Comparison of ENCODE assay signal across 9 mouse cellular contexts in the genomic region with DNA sequence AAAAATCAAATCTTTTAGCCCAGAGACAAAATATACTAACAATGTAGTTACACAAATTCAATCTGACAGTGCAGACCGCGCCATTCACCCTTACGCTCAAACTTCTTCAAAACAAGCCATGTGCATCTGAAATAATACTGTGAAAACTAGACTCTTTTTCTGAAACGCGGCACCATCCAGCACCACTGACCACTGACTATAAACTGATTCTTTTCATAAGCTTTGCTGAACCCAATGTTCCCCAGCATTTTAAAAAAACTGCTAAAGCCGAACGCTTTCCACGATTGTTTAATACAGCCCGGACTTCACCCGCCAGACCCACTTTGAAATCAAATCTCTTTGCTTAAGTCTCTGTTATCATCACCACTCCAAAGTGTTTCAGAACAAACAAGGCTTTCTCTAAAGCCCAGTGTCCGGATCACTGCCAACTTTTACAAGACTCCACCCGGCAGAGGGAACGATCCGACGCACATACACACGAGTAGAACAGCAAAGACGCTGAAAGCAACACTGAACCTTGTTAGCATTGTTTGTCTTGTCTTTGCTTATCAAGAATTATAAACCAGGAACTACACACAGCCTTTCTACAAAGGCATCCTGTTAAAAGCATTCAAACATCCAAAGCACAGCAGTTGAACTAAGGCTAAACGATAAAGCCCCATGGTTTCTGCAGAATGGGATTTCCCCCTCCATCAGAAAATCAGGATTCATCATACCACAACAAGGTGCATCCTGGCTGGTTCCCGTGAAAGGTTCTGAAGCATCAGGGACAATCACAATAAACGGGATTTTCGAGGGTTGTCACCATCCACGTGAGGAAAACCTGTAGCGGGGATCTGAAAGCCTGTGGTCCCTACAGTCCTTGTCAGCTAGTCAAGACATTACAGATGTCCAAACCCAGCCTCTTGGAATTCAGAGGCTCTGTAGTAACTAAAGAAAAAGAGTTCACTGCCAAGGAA. TPM values are rescaled to one million over a fixed set of nuclear protein-coding genes. Genes with fewer than 3 reads are reported as not detected.
DNase-seq lines count a peak whose midpoint lies in the region; ATAC-seq lines count a peak whose summit lies in the region.
"Had no signal": no experiment of that assay in that cellular context is flagged by ENCODE, and none has a peak within 500 bp of the region (broad histone marks: within the 10 kb centered on the region; RNA-seq: fewer than 3 reads in every experiment).

No protein-coding gene starts in this region.

- peak overlapping the region; percentile 31 for H3K4me2 ChIP-seq in hindbrain, embryonic 11.5 days (replicated peaks; ENCODE audit: low read depth, low read length)
- peak overlapping the region; percentile 48 for H3K4me2 ChIP-seq in midbrain, embryonic 11.5 days

- DNase-seq in Muller cell, postnatal 12 days (ENCODE audit: inconsistent ontology term), result peak; percentile 15
- no peak for DNase-seq in forebrain, embryonic 10.5 days (ENCODE audit: extremely low spot score, low spot score)
- DNase-seq in hindbrain, embryonic 11.5 days (ENCODE audit: low spot score), result peak; percentile 30
- DNase-seq in midbrain, embryonic 11.5 days (ENCODE audit: low spot score, missing footprints), result peak; percentile 95
- no peak for DNase-seq in adrenal gland, adult 8-10 months
- DNase-seq in spleen, postnatal 10 days (ENCODE audit: low spot score in 2 of 2), result no peak
- no peak for DNase-seq in kidney, adult 8-10 months
- DNase-seq: liver, postnatal 0 days had no signal

- no peaks in the 10 kb centered on the region for H3K36me3 ChIP-seq in forebrain, embryonic 10.5 days (replicated peaks)
- H3K36me3 ChIP-seq in hindbrain, embryonic 11.5 days (ENCODE audit: control insufficient read depth, insufficient read depth, low read length), result no peaks in the 10 kb centered on the region
- H3K36me3 ChIP-seq in midbrain, embryonic 11.5 days (ENCODE audit: control insufficient read depth, insufficient read depth, low read length), result no peaks in the 10 kb centered on the region

- no peaks in the 10 kb centered on the region for H3K27me3 ChIP-seq in forebrain, embryonic 10.5 days (ENCODE audit: poor library complexity, severe bottlenecking)
- H3K27me3 ChIP-seq in hindbrain, embryonic 11.5 days (ENCODE audit: control insufficient read depth, insufficient read depth, low read length), result no peaks in the 10 kb centered on the region
- H3K27me3 ChIP-seq in midbrain, embryonic 11.5 days (ENCODE audit: control insufficient read depth, insufficient read depth, low read length), result no peaks in the 10 kb centered on the region

- peak overlapping the region; percentile 7 for H3K9ac ChIP-seq in hindbrain, embryonic 11.5 days (ENCODE audit: low read depth, low read length)
- H3K9ac ChIP-seq in midbrain, embryonic 11.5 days (ENCODE audit: low read length), result peak overlapping the region; percentile 68
- H3K9ac ChIP-seq: liver, postnatal 0 days had no signal

- 55% methylated on average over 23 of the region's 23 CpGs for WGBS in forebrain, embryonic 10.5 days
- 65% methylated on average over 23 of the region's 23 CpGs for WGBS in hindbrain, embryonic 11.5 days
- 31% methylated on average over 23 of the region's 23 CpGs for WGBS in midbrain, embryonic 11.5 days

- peak overlapping the region; percentile 50 for H3K4me3 ChIP-seq in forebrain, embryonic 10.5 days
- peak overlapping the region; percentile 12 for H3K4me3 ChIP-seq in hindbrain, embryonic 11.5 days (ENCODE audit: low read depth, low read length)
- peak overlapping the region; percentile 29 for H3K4me3 ChIP-seq in midbrain, embryonic 11.5 days (ENCODE audit: low read depth, low read length)

- peak; percentile 8; the same call in 1 of the 2 replicates for ATAC-seq in hindbrain, embryonic 11.5 days (ENCODE audit: low FRiP score)
- peak; percentile 36; the same call in 1 of the 2 replicates for ATAC-seq in midbrain, embryonic 11.5 days (ENCODE audit: low FRiP score)
- ATAC-seq in CD4-positive, CD25-positive, alpha-beta regulatory T cell, adult 4 months, result no peak
- ATAC-seq: liver, postnatal 0 days had no signal

- peaks cover 64% of the 10 kb centered on the region for H3K4me1 ChIP-seq in forebrain, embryonic 10.5 days
- H3K4me1 ChIP-seq in hindbrain, embryonic 11.5 days (replicated peaks; ENCODE audit: control insufficient read depth, insufficient read depth, low read length), result no peaks in the 10 kb centered on the region; the same call in 1 of the 2 replicates
- H3K4me1 ChIP-seq in midbrain, embryonic 11.5 days (ENCODE audit: control insufficient read depth, insufficient read depth, low read length), result peaks cover 9% of the 10 kb centered on the region

- no peaks in the 10 kb centered on the region for H3K9me3 ChIP-seq in forebrain, embryonic 10.5 days
- no peaks in the 10 kb centered on the region for H3K9me3 ChIP-seq in hindbrain, embryonic 11.5 days (ENCODE audit: control insufficient read depth, low read length)
- H3K9me3 ChIP-seq in midbrain, embryonic 11.5 days (ENCODE audit: control insufficient read depth, low read length), result no peaks in the 10 kb centered on the region

- H3K27ac ChIP-seq in forebrain, embryonic 10.5 days, result peak overlapping the region; percentile 86
- 0 out of 2 replicates have a peak overlapping the region, but pooled peaks have one; percentile 39 for H3K27ac ChIP-seq in hindbrain, embryonic 11.5 days (ENCODE audit: low read depth, low read length)
- H3K27ac ChIP-seq in midbrain, embryonic 11.5 days (ENCODE audit: low read depth, low read length), result peak overlapping the region; percentile 66; the same call in 1 of the 2 replicates

RNA-seq across cellular contexts. Expression of a gene that starts 36.8 kb away (rescaled TPM):
- 49.5 and 54.0 TPM in 2 replicates for polyA plus RNA-seq in forebrain, embryonic 10.5 days (2016; fragmentation: Nextera tagmentation; extraction: Ambion mirVana)
- polyA plus RNA-seq in hindbrain, embryonic 11.5 days (2014; fragmentation: Nextera tagmentation; extraction: Ambion mirVana), result 95.1 and 97.2 TPM in 2 replicates
- polyA plus RNA-seq in midbrain, embryonic 11.5 days (2014; fragmentation: Nextera tagmentation; extraction: Ambion mirVana), result 91.2 and 108 TPM in 2 replicates
- total RNA-seq in adrenal gland, adult 8-10 months (2022), result 100 to 1,000 TPM; 110 to 141 (median 123) TPM
- 10 to 100 TPM; 34.2 to 49.1 TPM for polyA plus RNA-seq in CD4-positive, CD25-positive, alpha-beta regulatory T cell, adult 4 months (2017; shearing (Covaris generic))

Comparison
In these comparisons a context has a peak if more than half of its experiments do, and no peak if none do; other contexts are left out.
1. DNase-seq: peak in Muller cell, postnatal 12 days (single experiment), hindbrain, embryonic 11.5 days (single experiment) and midbrain, embryonic 11.5 days (single experiment); none in forebrain, embryonic 10.5 days (single experiment), adrenal gland, adult 8-10 months (single experiment), spleen, postnatal 10 days (0 of 2) and kidney, adult 8-10 months (0 of 2).
2. Peak in every context shown above with its lines, with median percentiles within 50 percentile points of each other: H3K27ac ChIP-seq and H3K4me3 ChIP-seq.